Mouse (Mus musculus) fat pad, adult 2 months (tissue): ENCODE measurements at regions not wholly inside any gene's neighbourhood (a gene's known extent, or its start where the extent isn't known, plus 50 kb on each side); places are given as distances from the start of the nearest gene placed in this dataset.
"Not testable (repeated sequence)": the region's sequence is repeated elsewhere in the genome, so short reads cannot be mapped to it uniquely, and the experiment has no call there.

Source experiments
- DNase-seq: peaks from one replicate; pipeline ENCODE4 v3.0.0-alpha.2; 2011; ENCODE audit warnings: low read depth, low spot score; ENCODE audit errors: extremely low read depth

DNA sequence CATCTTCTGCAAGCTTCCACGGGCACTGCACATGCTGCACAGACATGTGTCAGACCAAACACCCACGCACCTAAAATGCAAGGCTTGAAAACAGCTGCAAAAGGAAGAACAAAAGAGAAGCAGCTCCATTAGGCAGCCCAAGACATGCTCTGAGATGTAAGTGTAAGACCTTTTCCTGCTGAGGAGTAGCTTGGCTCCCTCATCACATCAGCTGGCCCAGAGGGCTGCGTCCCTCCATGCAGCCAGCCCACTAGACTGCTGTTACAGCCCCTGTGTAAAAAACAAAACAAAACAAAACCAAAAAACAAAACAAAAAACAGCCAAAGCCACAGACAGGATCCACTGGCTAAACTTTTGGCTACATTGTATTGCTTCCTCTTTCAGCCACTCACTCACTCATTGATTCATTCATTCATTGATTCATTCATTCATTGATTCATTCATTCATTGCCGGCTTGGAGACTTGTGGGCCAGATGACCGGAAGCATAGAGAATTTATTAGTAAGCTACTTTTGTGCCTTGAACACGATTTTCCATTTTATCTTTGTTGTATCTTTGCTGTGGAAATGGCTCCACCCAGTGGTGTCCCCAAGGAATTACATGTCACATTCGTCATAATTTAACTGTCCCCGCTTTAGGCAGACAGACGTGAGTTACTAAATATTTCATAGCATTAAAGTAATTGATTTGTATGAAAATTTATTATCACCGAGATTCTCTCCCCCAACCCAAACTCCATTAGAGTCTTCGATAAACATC is 133.7 kb upstream of the Dapk1 start:
- no peak for DNase-seq

DNA sequence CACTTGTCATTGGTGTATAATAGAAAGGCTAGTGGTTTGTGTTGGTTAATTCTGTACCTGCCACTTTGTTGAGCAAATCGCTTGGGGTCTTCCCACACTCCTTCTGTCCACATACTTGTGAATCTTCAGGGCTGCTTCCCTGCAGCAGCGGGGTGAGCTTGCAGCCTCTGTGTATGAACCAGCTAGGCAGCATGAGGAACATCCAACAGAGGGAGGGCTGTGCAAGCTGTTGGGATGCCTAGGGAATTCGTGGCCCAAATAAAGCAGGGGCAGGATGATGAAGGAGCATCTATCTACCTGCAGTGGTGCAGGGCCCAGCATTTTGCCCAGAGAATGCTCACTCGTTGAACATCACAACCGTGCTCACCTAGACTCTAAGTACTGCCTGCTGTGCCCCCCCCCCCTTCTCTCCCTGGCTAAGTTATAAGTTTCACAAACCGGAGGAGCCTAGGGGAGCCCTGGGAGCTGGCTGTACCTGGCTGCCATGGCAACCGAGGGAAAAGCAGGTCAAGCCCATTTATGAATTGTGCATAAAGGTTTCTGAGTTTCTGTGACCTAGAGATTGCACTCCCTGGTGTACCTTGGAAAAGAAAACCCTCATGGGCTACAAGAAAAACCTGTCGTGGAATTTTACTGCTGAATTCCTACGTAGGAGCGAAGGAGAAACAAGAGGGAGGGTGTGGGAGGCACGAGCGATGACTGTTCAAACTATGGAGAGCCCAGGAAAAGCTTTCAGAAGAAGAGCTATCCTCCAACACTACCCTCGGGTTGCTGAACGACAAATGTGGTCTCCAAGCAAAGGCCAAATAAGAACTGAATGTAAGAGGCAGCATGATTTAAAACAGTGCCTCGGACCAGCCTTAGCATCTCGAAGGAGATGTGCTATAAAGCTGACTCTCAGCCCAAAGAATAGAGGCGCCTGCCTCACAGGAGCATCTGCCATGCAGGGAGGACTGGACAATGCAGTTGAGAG is 131.0 kb upstream of the Dapk1 start:
- no peak for DNase-seq

DNA sequence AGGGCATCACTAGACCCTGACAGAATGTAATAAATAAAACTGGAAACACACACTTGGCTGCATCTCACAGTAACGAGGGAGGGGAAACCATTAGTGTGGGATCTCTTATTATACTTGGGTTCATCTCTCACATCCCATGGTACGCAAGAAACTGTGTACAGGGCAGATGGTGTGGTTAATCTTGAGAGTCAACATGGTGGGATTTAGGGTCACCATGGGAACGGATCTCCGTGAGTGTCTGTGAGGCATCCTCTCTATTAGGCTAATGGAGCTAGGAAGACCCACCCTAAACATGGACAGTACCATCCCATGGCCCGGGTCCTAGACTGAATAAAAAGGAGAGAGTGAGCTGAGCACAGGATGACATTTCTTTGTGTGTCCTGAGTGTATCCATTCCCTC is 130.1 kb upstream of the Dapk1 start:
- no peak for DNase-seq

DNA sequence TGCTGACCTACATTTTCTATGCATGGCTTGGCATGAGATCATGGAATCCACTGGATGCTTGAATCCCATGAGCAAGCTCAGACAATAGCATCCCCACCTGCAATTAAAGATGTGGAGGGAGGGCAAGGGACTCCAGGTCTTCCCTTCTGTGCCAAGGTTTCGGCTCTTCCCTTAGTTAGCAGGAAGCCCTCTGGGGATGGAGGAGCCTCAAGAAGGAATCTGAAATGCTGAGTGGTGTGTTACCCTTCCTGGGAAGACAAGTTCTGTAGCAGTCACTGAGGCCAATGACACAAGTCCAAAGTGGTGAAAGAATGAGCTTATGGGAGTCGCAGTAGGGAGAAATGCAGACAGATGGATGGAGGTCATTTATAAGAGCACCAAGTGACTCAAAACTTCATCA is 125.4 kb upstream of the Dapk1 start:
- DNase-seq = no peak

DNA sequence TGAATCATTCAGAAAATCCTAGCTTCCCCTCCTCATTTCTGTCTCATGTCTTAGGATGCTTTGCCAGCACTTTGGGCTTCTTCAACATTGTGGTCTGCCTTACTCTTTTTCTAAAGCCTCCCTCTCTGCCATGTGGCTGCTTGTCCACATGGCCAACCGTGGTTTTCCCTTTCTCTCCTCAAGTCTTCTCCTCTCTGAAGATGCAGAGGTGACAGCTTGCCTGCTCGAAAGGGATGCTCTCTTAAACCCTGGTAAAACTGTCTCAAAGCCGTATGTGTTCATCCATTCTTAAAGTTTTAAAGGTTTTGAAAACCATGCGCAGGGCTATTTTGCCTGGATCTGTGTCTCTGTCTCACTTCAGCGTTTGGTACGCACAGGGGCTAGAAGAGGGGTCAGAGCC is 123.4 kb upstream of the Dapk1 start:
- DNase-seq = no peak

DNA sequence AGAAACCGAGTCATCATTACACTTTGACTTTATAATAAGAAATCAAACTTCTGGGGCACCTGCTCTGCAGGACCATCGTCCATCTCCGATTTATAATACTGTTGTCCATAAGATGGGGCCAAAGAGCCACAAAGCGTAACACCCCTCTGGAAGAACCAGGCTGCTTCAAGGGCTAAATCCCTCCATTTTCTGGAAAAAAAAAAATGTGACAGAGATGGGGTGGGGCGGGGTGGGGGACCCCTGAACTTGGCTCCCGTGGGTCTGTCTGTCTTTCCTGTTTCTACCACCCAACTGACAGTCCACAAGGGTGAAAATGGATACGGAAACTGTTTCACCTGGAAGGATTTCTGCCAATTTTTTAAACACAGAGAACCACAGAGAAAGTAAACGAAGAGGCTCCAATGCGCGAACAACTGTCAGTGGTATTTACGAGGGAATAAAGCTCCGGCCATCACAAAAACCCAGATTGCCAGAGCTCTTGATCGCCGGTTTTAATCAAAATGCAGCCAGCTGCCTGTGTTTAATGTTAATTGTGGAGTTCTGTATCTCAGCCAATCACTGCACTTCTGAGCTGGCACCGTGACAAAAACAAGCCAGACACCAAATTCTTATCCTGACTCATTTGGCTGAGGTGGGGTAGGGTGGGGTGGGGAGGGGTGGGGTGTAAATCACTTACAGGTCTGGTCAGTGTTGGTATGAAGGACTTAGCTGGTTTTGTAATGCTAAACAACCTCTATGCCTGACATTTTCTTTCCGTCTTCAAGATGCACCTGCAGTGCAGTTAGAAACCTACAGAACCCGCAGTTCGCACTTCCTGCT is 122.5 kb upstream of the Dapk1 start:
- no peak for DNase-seq

DNA sequence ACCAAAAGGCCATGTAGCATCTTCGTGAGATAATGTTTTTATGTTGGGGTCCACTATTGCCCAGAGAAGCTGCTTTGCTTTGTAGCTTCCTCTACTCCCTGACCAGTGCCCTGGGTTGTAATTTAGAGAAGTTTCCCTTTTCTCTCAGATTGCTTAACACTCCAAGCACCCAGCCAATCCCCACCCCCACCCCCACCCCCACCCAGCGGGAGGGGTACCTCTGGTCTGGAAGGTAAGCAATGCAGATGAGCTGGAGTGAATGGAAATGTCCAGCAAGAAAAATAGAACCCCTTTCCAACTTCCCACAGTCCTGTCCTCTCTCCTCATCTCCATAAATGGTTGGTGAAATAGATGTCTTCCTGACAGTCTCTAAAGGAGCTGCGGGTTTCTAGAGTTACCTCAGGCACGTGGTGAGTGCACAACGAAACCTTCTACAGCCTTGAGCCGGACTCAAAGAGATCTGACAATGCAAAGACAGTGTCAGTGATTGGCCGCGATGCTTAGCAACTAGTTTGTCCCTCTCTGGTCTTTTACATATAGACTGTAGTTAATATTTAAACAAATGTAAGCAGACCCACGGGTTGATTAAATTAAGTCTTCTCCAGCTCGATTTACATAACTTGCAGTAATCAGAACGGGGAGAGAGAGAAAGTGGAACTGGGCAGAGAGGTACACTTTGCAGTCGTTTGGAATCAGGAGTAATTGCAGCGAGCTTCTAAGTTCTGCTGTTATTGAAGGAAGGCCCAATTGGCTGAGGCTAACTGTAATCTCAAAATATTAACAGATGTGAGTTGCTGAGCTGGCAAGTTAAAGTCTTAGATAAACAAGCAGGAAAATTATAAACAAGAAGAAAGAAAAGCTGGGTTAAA is 121.7 kb upstream of the Dapk1 start:
- DNase-seq = no peak

DNA sequence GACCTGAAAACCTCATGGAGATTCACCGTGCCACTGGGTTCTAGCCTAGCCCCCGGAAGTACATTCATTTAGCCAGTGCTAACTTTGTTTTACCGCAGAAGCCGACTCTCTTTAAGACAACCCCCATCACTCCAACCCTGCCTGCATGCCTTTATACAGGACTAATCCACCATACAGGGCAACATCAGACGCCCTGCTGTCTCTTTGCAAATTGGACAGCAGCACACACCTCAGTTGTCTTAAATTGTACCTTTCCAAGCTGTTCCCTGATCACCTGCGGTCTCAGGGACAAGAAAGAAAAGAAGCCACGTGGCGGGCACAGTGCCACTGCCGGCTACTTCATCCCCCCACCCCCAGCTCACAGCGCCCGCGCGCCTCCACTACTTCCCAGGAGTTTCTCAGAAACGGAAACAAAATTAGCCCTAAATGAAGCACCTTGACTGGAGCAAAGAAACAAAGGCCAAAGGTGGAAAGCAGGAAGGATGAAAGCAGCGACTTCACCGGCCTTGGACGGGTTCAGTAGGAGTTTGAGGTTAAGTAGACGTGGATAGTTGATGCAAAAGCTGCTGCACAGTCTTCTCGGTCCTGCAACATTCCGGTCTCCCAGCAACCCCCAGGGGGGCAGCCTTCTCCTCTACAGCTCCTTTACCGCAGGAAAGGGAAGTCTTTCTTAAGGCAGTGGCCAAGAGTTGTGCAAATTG is 120.9 kb upstream of the Dapk1 start:
- no peak for DNase-seq

DNA sequence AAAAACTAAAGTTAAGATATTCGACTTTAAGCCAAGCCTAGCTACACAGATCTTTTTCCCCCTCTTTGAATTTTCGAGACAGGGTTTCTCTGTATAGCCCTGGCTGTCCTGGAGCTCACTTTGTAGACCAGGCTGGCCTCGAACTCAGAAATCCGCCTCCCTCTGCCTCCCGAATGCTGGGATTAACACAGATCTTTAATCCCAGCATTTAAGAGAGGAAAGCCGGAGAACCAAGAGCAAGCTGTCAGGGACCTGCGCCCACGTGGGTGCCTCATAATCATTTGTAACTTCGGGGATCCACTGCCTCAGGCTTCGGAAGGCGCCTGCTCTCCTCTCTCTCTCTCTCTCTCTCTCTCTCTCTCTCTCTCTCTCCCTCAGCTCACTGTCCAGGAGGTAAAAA is 120.3 kb upstream of the Dapk1 start:
- DNase-seq = not testable (repeated sequence)

DNA sequence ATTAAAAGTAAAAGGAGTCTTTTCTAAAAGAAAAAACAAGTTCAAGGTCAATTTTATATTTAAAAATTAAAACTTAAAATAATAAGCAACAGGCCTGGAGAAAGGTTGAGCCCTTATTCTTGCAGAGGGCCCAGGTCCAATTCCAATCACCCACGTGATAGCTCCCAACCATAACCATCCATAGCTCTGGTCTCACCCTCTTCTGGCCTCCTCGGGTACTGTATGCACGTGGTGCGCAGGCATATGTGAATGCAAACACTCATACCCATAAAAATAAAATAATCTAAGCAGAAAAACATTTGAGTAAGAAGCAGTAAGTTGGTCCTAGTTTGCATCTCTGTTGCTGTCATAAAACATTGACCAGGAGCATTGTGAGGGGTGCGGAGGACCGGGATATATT is 119.8 kb upstream of the Dapk1 start:
- no peak for DNase-seq

DNA sequence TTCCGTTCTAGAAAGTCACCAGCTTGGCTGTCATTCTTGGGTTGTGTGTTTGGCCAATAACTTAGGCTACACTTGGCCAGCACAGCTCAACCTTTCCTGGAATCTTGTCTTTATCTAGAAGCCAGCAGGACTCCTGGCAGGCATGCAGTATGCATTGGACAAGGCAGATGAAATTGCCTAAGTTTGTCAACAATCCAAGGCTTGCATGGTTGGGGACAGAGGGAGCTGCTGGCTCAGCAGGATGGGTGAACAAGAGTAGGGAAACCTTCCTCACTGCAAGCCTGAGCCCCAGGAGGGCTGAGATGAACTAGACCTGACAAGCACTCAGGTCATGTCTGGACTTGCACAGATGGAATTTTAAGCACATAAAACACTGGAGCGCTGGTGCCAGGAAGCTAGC is 115.6 kb upstream of the Dapk1 start:
- peak; percentile 91 for DNase-seq

DNA sequence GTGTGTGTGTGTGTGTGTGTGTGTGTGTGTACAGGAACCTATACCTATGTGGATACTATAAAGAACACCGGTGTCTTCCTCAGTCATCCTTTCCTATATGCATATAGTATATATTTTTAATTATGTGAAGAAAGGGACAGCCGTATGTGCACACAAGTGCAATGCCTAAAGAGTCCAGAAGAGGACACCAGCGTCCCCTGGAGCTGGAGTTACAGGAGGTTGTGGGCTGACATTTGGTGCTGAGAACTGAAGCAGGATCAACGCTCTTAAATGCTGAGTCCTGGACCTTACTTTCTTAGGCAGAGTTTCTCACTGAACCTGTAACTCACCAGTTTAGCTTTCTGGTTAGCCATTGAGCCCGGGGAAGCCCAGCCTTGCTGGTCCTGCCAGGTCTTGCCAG is 114.9 kb upstream of the Dapk1 start:
- no peak for DNase-seq

DNA sequence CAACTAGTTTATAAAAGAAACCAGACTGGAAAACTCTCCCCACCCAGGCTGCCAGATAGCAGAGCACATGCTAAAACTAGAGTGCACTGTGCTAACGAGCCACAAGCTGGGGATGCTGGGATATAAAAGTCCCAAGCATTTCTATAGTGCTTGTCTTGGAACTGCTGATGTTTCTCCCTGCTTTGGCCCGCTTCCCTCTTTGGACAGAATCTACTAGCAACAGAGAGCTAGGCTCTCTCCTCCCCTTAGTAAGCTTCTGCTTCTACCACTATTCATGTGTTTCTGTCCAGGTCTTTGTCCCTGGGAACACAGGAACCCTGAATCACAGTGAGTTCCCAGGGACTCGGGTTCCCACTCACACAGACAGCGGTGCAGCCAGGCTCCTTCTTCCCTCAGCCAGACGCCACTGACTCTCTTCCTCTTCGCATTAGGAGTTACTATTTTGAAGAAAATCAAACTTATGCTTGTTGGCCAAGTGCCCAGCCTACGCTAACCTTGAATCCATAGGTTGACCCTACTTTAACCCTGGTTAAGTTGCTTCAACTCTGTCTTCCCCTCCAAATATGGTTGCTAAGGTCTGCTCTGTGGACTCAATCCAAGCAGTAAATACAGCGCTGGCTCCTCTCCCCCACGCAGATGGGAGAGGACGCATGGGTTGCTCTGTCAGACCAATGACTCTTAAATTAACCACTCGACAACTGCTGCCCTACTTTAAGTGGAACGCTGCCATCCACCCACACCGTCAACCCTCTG is 113.4 kb upstream of the Dapk1 start:
- no peak for DNase-seq

DNA sequence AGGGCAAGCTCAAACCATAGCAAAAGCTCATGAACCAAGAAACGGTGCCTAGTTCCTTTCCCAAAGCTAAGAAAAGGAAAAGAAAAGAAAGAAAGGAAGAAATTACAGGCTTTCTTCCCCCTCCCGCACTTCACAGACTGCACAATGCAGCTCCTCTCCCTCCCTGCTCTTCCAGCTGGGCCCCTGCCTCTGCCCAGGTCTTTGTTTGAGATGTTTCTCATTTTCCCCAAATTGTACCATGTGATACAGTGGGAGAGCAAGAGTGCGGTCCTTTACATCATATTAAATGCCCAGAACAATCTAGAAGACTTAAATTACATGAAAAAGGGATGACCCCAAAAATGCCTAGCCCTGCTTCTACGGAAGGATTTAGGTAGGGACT is 112.9 kb upstream of the Dapk1 start:
- DNase-seq = no peak

DNA sequence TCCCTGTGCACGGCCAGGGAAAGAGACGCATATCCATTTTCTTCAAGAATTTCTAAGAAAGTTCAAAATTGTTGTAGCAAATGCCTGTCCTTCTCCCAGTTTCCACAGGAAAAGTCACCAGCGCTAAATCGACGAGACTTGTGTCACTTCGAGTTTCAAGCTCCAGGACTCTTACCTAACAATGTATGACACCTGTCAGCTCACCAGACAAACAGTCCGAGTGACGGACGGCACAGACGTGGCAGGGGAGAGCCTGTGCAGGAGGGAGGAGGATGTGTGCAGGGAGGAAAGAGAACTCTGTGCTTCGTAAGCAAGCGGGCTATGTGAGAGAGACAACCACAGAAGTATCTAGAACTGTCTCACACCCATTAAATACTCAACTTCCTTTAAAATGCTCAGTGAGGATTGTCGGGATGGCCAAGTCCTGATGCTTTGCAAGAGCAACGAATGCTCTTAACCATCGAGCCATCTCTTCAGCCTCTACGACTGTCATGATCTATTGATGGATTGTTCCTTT is 109.7 kb upstream of the Dapk1 start:
- DNase-seq = no peak

DNA sequence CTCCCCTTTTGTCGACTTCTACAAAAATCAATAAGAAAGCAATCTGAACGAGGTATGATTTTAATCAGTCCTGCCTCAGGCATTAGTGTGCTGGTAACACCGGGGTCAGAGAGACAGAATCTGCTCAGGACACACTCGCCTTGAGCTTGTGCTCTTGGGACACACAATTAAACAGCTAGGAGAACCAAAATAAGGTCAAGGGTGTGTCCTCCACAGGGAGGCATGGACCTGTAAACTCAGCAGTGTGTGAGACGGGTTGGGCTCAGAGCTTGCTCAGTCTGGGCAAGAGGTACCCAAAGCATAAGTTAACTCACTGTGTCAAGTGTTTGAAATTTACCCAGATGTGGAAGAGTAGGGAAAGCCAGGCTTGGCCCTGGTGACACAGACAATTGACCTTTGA is 107.9 kb upstream of the Dapk1 start:
- no peak for DNase-seq

DNA sequence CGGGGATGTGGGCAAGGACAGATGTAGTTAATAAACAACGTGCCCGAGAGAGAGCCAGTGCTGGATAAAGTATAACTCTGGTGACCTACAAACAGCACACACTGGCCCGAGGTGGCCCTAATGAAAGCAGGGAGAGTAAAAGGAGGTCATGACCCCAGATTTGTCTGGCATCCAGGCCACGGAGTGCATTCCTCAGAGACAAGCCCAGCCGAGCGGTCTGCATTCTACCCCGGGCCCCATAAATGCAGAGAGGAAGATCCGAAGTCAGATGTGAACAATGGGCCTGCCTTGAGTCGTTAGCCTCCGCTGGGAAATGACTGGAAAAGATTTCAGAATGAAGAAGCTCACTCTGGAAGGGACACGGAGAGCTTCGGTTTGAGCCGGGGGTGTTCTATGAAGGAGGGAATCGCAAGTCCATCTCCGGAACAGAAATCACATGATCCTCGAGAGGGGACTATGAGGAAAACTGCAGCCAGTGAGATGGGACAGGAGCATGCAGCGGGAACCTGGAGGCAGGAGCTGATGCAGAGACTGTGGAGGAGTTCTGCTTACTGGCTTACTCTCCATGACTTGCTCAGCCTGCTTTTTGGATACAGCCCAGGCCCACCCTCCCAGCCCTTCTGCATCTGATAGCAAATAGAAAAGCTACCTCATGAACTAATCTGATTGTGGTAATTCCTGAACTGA is 103.9 kb upstream of the Dapk1 start:
- no peak for DNase-seq

DNA sequence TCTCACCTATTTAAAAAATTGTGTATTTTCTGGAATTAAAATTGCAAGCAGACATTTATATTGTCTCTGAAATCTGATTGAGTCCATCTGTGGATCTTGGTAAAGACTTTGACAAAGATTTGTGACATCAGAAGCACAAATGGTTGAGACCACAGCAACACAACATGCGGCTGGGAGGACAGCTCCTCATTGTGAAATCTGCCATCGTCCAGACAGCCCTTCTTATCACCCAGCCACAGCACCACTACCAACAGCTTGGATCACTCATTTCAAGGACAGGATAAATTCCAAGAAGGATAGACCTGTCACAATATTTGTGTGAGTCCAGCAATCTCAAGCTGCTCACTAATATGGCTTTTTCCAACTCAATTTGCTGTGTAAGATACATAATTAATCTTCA is 97.6 kb upstream of the Dapk1 start:
- DNase-seq = no peak
